Mouse (Mus musculus) frontal cortex, postnatal 36 days (tissue): Measurements from ENCODE around the gene Stom.
A peak's percentile ranks its signal among the peaks of the same experiment; 100 is the strongest.

ENCODE experiments used
- DNase-seq, 2 experiments: peaks; one replicate each; pipeline ENCODE4 v3.0.0; 2022; ENCODE audit warnings: low spot score in 2 of 2

Stom gene

GRCm38 (mm10) chr2:35272881-35273280, 63.9 kb downstream of the Stom start:
- no peak for DNase-seq

GRCm38 (mm10) chr2:35271817-35272216, 65.0 kb downstream of the Stom start:
- peak; percentile 57 to 63 for DNase-seq

GRCm38 (mm10) chr2:35270531-35270984, 66.2 kb downstream of the Stom start:
- peak; percentile 55 to 68 for DNase-seq

- DNase-seq, result no peak
Measured at GRCm38 (mm10) chr2:35269716-35270260, 67.0 kb downstream of the Stom start.

- no peak for DNase-seq
Measured at GRCm38 (mm10) chr2:35269136-35269535, 67.6 kb downstream of the Stom start.

GRCm38 (mm10) chr2:35267876-35268566, 68.8 kb downstream of the Stom start:
- no peak for DNase-seq

GRCm38 (mm10) chr2:35267156-35267875, 69.5 kb downstream of the Stom start:
- DNase-seq, result no peak

- DNase-seq, result no peak
Measured at GRCm38 (mm10) chr2:35266251-35266905, 70.4 kb downstream of the Stom start.

GRCm38 (mm10) chr2:35265775-35266174, 71.0 kb downstream of the Stom start:
- no peak for DNase-seq

- DNase-seq, result peak; percentile 52 to 55
Measured at GRCm38 (mm10) chr2:35265296-35265695, 71.5 kb downstream of the Stom start.

GRCm38 (mm10) chr2:35264095-35264494, 72.7 kb downstream of the Stom start:
- DNase-seq, result no peak
